Mouse (Mus musculus) midbrain, embryonic 10.5 days (tissue): ENCODE data around the gene Btbd16. TPM values are rescaled to one million over a fixed set of nuclear protein-coding genes. Genes with fewer than 3 reads are reported as not detected.

Experiments used
- DNase-seq: peaks from one replicate; pipeline ENCODE4 v3.0.0-alpha.2; 2017; ENCODE audit warnings: low spot score
- H3K27ac ChIP-seq: fragments of 300-500 bp; sonication (generic); replicated peaks from 2 replicates; pipeline ENCODE4 v1.5.1; 2016; ENCODE audit warnings: mild to moderate bottlenecking
- H3K27me3 ChIP-seq: fragments of 300-500 bp; sonication (generic); 2 replicates; pipeline ENCODE4 v1.6.1; 2016; ENCODE audit warnings: low read depth, mild to moderate bottlenecking; ENCODE audit not compliant: poor library complexity, severe bottlenecking
- H3K36me3 ChIP-seq: fragments of 300-500 bp; sonication (generic); 2 replicates; pipeline ENCODE4 v1.6.1; 2016; ENCODE audit warnings: mild to moderate bottlenecking, moderate library complexity
- H3K4me1 ChIP-seq: fragments of 300-500 bp; sonication (generic); 2 replicates; pipeline ENCODE4 v1.6.1; 2016
- H3K4me3 ChIP-seq: fragments of 300-500 bp; sonication (generic); 2 replicates; pipeline ENCODE4 v1.5.1; 2016; ENCODE audit warnings: mild to moderate bottlenecking, moderate library complexity
- H3K9me3 ChIP-seq: fragments of 300-500 bp; sonication (generic); replicated peaks from 2 replicates; pipeline ENCODE4 v1.6.1; 2016; ENCODE audit warnings: mild to moderate bottlenecking
- WGBS: fragments of 180-500 bp; shearing (Covaris S2); methylation state at CpG from one replicate; pipeline ENCODE4 v1.1.7; 2016; 5-methylcytosine and 5-hydroxymethylcytosine counted together
- polyA plus RNA-seq: library from polyadenylated mRNA; unstranded; fragments of >200 nt; fragmentation: Nextera tagmentation; extraction: Ambion mirVana; gene quantifications from 2 replicates; pipeline ENCODE4 v1.2.1, GENCODE M21; 2016

Btbd16 gene
- polyA plus RNA-seq, 1 experiment from 2014 or later = not detected

DNA sequence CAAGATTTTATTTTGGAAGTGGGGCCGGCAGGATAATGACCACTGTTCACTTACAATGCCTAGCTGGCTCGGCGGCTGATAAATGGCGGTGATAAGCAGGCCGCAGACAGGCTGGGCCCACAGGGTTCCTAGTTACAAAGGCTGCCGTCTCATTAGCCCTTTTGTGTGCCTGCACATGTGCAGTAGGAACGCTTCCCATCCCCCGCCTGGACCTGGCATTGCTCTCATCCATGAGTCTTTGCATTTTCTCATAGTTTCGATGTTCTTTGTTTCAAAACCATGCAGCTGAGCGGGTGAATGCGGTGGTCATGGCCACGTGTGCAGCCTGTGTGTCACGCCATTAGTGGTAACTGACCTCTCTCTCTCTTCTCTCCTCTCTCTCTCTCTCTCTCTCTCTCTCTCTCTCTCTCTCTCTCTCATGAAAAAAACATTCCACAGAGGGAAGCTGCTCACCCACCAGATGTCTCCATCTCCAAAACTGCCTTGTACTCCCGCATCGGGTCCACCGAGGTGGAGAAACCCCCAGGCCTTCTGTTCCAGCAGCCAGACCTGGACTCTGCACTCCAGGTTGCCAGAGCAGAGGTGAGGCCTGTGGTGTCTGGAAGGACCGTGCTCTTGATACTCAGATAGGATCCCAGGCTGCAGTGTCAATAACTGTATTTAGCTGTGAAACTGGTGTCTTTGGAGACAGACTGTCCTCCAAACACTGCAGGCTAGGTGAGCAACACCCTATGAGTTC lies 22.9 kb upstream of the Btbd16 start:
- Histone ChIP-seq H3K4me1 (peaks cover 32% of the 10 kb centered on the region), H3K27me3 (no peaks in the 10 kb centered on the region), H3K9me3 (no peaks in the 10 kb centered on the region), H3K36me3 (peaks cover 99% of the 10 kb centered on the region), H3K4me3 (no peak overlapping the region), H3K27ac (peak overlapping the region; percentile 89)
- peak; percentile 61 for DNase-seq
- 51% methylated on average over 17 of the region's 17 CpGs for WGBS

- H3K36me3 ChIP-seq = peaks cover 97% of the 10 kb centered on the region
These were observed 22.2 kb upstream of the Btbd16 start for GRCm38 (mm10) chr7:130751678-130752077.

DNA sequence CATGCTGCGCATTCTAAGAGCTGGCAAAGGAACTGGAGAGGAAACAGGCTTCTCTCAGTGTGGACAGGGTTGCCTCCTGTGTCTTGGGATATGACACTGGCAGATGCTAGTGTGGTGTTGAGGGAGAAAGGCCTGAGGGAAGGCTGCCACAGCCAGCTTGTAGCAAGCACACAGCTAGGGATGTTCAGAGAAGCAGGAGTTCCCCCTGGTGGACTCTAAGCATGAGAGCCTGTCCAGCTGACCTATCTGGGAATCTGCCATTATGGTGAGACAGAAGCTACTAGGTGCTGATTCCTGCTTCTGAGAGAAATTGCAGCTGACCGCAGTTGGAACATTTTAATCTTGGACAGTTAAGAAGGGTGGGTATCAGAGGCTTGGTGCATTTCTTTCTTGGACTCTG lies 19.1 kb upstream of the Btbd16 start:
- 93% methylated on average over 2 of the region's 2 CpGs for WGBS
- 0 out of 2 replicates have a peak overlapping the region, but pooled peaks have one; percentile 0 for H3K27ac ChIP-seq
- H3K4me3 ChIP-seq = no peak overlapping the region
- no peaks in the 10 kb centered on the region for H3K9me3 ChIP-seq
- no peaks in the 10 kb centered on the region for H3K27me3 ChIP-seq
- DNase-seq = no peak
- peaks cover 97% of the 10 kb centered on the region for H3K36me3 ChIP-seq
- peaks cover 25% of the 10 kb centered on the region for H3K4me1 ChIP-seq

More at GRCm38 (mm10) chr7:130751678-130752077, 22.2 kb upstream of the Btbd16 start:
- Histone ChIP-seq H3K4me3 (no peak overlapping the region), H3K4me1 (peaks cover 32% of the 10 kb centered on the region), H3K9me3 (no peaks in the 10 kb centered on the region), H3K27ac (peak overlapping the region; percentile 89), H3K27me3 (no peaks in the 10 kb centered on the region)
- DNase-seq = no peak
- WGBS = 46% methylated on average over 9 of the region's 9 CpGs

GRCm38 (mm10) chr7:130756343-130756835 lies 17.5 kb upstream of the Btbd16 start:
- DNase-seq = no peak
- peaks cover 97% of the 10 kb centered on the region for H3K36me3 ChIP-seq
- peaks cover 9% of the 10 kb centered on the region for H3K4me1 ChIP-seq
- WGBS = 89% methylated on average over 7 of the region's 7 CpGs
- 0 out of 2 replicates have a peak overlapping the region, but pooled peaks have one; percentile 2 for H3K27ac ChIP-seq
- no peak overlapping the region for H3K4me3 ChIP-seq
- H3K27me3 ChIP-seq = no peaks in the 10 kb centered on the region
- no peaks in the 10 kb centered on the region for H3K9me3 ChIP-seq

DNA sequence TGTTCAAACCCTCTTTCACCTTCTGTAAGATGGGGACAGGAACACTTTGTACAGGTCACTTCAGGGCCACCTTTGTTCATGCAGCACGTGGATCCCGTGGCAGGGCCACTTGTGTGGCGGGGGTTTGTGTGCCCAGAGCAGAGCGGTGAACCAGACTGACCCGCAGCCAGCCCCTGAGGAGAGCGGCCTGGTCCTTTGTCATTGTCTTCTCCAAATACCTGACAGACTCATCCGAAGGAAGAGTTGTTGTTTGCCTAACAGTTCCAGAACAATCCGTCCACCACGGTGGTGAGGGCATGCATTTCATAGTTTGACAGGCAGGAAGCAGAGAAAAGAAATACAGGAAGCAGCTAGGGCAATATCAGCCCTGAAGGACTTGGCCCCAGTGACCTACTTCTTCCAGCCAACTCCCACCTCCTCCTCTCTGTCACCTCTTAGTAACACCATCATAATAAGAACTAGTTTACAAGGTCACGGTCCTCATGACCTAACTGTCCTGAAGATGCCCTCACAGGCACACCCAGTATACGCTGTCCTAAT lies 16.5 kb upstream of the Btbd16 start:
- Histone ChIP-seq H3K4me3 (no peak overlapping the region), H3K36me3 (peaks cover 91% of the 10 kb centered on the region), H3K9me3 (no peaks in the 10 kb centered on the region), H3K27me3 (no peaks in the 10 kb centered on the region), H3K27ac (no peak overlapping the region), H3K4me1 (peaks cover 3% of the 10 kb centered on the region)
- no peak for DNase-seq
- 91% methylated on average over 11 of the region's 11 CpGs for WGBS

DNA sequence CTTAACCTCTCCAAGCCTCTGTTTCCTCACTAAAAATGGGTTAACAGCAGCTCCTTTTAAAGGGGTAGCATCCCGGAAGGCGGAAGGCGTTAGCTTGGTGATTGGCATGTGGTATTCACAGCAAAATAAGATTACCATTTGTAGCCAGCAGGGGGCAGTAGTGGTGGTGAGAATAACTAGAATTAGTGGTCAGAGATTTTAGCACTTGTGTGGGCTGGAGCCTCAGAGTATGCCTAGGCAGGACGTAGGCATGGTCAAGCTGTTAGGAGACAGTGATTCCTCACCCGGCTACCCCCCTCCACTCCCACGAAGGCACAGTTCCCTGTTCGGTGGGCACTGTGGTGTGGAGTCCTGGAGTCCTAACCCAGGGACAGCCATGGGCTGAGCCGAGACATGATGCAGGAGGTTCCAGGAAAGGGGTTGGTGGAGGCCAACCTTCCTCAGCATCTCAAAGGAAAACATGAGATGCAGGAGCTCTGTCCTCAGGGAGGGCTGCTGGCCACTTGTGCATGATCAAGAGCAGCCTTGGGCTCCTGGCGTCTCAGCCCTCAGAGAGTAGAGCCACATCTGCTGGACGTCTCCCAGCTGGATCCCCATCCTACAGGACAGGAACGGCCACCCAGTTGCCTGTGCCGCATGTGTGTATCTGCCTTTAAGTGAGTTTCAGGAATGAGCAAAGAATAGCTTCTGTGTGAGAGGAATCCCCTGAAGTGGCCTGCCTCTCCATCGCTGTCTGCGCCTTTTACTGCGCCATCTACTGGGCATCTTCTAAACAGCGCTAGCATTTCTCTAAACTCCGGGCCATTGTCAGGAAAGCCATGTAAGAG lies 11.6 kb upstream of the Btbd16 start:
- Histone ChIP-seq H3K9me3 (no peaks in the 10 kb centered on the region), H3K4me3 (no peak overlapping the region), H3K27me3 (no peaks in the 10 kb centered on the region), H3K4me1 (peaks cover 5% of the 10 kb centered on the region), H3K36me3 (peaks cover 84% of the 10 kb centered on the region), H3K27ac (peak overlapping the region; percentile 49; the same call in 1 of the 2 replicates)
- WGBS = 46% methylated on average over 17 of the region's 17 CpGs
- peak; percentile 81 for DNase-seq

- peaks cover 5% of the 10 kb centered on the region for H3K4me1 ChIP-seq
- no peak for DNase-seq
- H3K36me3 ChIP-seq = peaks cover 65% of the 10 kb centered on the region
- H3K27me3 ChIP-seq = no peaks in the 10 kb centered on the region
- no peaks in the 10 kb centered on the region for H3K9me3 ChIP-seq
- no peak overlapping the region for H3K4me3 ChIP-seq
- no peak overlapping the region for H3K27ac ChIP-seq
- 95% methylated on average over 17 of the region's 17 CpGs for WGBS
These were observed 9.7 kb upstream of the Btbd16 start for GRCm38 (mm10) chr7:130764160-130764559.

DNA sequence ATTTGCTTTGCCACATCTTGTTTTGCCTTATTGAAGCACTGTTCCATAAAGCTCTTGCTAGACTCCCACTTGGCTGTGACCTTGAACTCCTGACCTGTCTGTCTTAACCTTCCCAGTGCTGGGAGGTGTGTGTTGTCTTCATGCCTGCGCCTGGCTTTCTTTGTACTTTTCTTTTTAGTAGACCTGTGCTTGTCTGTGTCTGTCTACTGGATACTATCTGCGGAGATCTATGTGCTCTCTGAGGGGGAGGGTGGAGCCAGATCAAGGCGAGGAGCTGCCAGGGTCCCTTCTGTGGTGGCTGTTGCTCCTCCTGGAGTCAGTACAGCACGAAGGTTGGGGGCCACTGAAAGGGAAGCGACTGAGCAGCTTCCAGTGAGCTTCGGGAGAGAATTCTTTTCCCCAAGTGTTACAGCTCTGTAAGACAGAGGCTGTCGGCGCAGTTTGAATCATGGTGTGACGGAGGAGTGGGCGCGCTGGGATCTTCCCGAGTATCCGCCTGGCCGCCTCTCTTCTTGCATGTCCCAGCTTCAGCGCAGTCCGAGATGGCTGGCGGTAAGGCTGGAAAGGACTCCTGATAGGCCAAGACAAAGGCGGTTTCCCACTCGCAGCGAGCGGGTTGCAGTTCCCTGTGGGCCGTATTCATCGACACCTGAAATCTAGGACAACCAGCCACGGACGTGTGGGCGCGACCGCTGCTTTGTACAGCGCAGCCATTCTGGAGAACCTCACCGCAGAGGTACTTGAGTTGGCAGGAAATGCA lies 7.3 kb upstream of the Btbd16 start:
- Histone ChIP-seq H3K9me3 (no peaks in the 10 kb centered on the region), H3K27ac (no peak overlapping the region), H3K36me3 (peaks cover 41% of the 10 kb centered on the region), H3K4me3 (no peak overlapping the region), H3K27me3 (no peaks in the 10 kb centered on the region), H3K4me1 (peaks cover 5% of the 10 kb centered on the region)
- WGBS = 81% methylated on average over 30 of the region's 30 CpGs
- DNase-seq = no peak

- WGBS = 93% methylated on average over 4 of the region's 4 CpGs
- no peaks in the 10 kb centered on the region for H3K27me3 ChIP-seq
- H3K27ac ChIP-seq = no peak overlapping the region
- no peak overlapping the region for H3K4me3 ChIP-seq
- no peaks in the 10 kb centered on the region for H3K4me1 ChIP-seq
- DNase-seq = no peak
- H3K36me3 ChIP-seq = peaks cover 38% of the 10 kb centered on the region
- H3K9me3 ChIP-seq = no peaks in the 10 kb centered on the region
These were observed 5.7 kb upstream of the Btbd16 start for GRCm38 (mm10) chr7:130768151-130768550.

GRCm38 (mm10) chr7:130770707-130771106 lies 3.2 kb upstream of the Btbd16 start:
- no peaks in the 10 kb centered on the region for H3K9me3 ChIP-seq
- H3K4me3 ChIP-seq = no peak overlapping the region
- peak; percentile 76 for DNase-seq
- H3K27me3 ChIP-seq = no peaks in the 10 kb centered on the region
- peaks cover 14% of the 10 kb centered on the region for H3K36me3 ChIP-seq
- H3K27ac ChIP-seq = no peak overlapping the region
- WGBS = 49% methylated on average over 3 of the region's 3 CpGs
- H3K4me1 ChIP-seq = peaks cover 2% of the 10 kb centered on the region; the same call in 1 of the 2 replicates

DNA sequence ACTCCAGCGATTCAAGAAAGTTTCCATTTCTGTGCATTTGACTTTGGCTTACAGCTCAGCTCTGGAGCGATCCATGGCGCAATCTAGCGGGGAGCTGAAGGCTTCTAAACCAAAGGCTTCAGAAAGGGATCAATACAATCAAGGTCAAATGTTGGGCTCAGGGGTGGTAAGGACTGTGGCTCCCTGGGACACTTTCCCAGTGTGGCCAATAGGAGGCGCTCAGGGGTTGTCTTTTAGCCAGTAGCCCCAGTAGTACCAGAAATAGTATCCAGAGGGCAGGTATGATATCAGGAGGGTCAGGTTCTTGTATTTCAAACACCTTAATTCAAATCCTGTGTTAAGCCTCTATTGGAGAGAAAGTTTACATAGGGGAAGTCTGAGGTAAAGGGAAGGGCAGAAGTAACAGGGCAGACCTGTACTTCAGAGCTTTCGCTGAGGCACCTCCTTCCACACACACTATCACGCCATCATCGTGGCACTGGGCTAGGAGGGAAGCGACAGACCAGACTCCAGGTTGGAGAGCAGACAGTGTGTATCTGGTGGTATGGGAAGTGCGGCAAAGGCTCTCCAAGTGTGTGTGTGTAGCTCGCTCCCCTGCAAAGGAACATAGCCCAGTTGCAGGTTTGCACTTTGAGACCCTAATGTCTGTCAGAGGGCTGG lies 568 bp upstream of the Btbd16 start:
- no peak overlapping the region for H3K4me3 ChIP-seq
- H3K9me3 ChIP-seq = no peaks in the 10 kb centered on the region
- H3K4me1 ChIP-seq = peaks cover 2% of the 10 kb centered on the region; the same call in 1 of the 2 replicates
- H3K27ac ChIP-seq = no peak overlapping the region
- H3K27me3 ChIP-seq = no peaks in the 10 kb centered on the region
- peak; percentile 32 for DNase-seq
- WGBS = 67% methylated on average over 11 of the region's 11 CpGs
- H3K36me3 ChIP-seq = no peaks in the 10 kb centered on the region
